Mouse (Mus musculus) midbrain, embryonic 15.5 days (tissue): ENCODE data around the gene Slc6a13. TPM values are rescaled to one million over a fixed set of nuclear protein-coding genes. Genes with fewer than 3 reads are reported as not detected.

Source experiments
- ATAC-seq: fragments of 200-750 bp; cut with Nextera tagmentation; replicated peaks from 2 replicates; pipeline ENCODE4 v1.8.0; 2017; ENCODE audit warnings: moderate TSS enrichment
- H3K27ac ChIP-seq: fragments of 300-500 bp; sonication (generic); 2 replicates; pipeline ENCODE4 v1.5.1; 2015; ENCODE audit warnings: mild to moderate bottlenecking, inconsistent platforms
- H3K27me3 ChIP-seq: fragments of 300-500 bp; sonication (generic); replicated peaks from 2 replicates; pipeline ENCODE4 v1.6.1; 2015; ENCODE audit warnings: inconsistent platforms
- H3K36me3 ChIP-seq: fragments of 300-500 bp; sonication (generic); replicated peaks from 2 replicates; pipeline ENCODE4 v1.6.1; 2015; ENCODE audit warnings: inconsistent platforms
- H3K4me1 ChIP-seq: fragments of 300-500 bp; sonication (generic); 2 replicates; pipeline ENCODE4 v1.6.1; 2015; ENCODE audit warnings: inconsistent platforms
- H3K4me2 ChIP-seq: fragments of 300-500 bp; sonication (generic); 2 replicates; pipeline ENCODE4 v1.6.1; 2015; ENCODE audit warnings: inconsistent platforms, mild to moderate bottlenecking, moderate library complexity
- H3K4me3 ChIP-seq: fragments of 300-500 bp; sonication (generic); 2 replicates; pipeline ENCODE4 v1.5.1; 2015; ENCODE audit warnings: mild to moderate bottlenecking, inconsistent platforms
- H3K9ac ChIP-seq: fragments of 300-500 bp; sonication (generic); 2 replicates; pipeline ENCODE4 v1.6.1; 2015; ENCODE audit warnings: mild to moderate bottlenecking, inconsistent platforms
- H3K9me3 ChIP-seq: fragments of 300-500 bp; sonication (generic); 2 replicates; pipeline ENCODE4 v1.6.1; 2016; ENCODE audit warnings: inconsistent platforms
- WGBS: fragments of 180-500 bp; shearing (Covaris S2); methylation state at CpG from one replicate; pipeline ENCODE4 v1.1.7; 2015; ENCODE audit warnings: mixed read lengths; 5-methylcytosine and 5-hydroxymethylcytosine counted together
- polyA plus RNA-seq: library from polyadenylated mRNA; unstranded; fragments of >200 nt; fragmentation: Nextera tagmentation; extraction: Ambion mirVana; gene quantifications from 2 replicates; pipeline ENCODE4 v1.2.1, GENCODE M21; 2015

The Slc6a13 gene
- 50.2 and 63.7 TPM in 2 replicates for polyA plus RNA-seq

DNA sequence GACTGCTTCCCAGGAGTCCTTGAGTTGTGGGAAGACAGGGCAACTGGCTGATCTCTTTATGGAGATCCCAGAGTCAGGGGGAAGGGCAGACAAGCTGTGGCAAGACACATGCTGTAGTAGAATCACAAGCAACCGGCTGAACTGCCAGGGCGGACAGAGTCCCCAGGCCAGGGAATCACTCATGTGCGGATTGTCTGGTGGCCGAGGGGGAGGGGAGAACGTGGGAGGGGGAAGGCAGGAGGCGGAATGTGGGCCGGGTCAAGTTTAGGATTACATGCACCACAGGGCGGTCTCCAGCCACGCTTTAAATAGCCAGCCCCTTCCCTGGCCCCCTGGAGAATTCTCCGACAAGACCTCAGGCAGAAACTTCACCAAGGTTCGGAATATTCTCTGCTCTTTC lies at the start of gene Slc6a13:
TSS of gene Slc6a13 (plus strand) at position 274 of the 400 bp plus-strand sequence.
- no peak within 1 kb of the TSS for H3K4me2 ChIP-seq
- ATAC-seq = no peak
- H3K27ac ChIP-seq = no peak within 1 kb of the TSS
- WGBS = 3% methylated on average over 11 of the region's 11 CpGs
- no peaks in the 10 kb centered on the region for H3K9me3 ChIP-seq
- H3K4me1 ChIP-seq = no peaks in the 10 kb centered on the region
- H3K4me3 ChIP-seq = no peak within 1 kb of the TSS
- H3K9ac ChIP-seq = no peak within 1 kb of the TSS
- no peaks in the 10 kb centered on the region for H3K36me3 ChIP-seq
- no peaks in the 10 kb centered on the region for H3K27me3 ChIP-seq

DNA sequence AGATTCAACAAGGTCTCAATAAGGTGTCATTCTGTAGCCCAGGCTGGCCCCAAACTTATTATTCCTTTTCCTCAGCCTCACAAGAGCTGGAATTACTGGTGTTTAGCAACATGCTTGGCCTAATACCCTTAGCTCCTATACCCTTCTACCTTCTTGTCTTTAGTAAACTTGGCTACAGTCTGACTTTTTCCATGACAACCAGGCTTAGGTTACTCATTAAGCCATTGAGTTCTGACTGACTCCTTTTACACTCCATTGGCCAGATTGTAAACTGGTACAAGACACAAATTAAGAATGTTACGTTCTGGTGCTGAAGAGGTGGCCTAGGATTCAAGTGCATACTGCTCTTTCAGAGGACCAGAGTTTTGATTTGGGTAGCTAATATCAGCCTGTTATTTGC lies 49.6 kb upstream of the Slc6a13 start:
- H3K4me2 ChIP-seq = no peak overlapping the region
- no peaks in the 10 kb centered on the region for H3K36me3 ChIP-seq
- 0 out of 2 replicates have a peak, but pooled peaks cover 5% of the 10 kb centered on the region for H3K4me1 ChIP-seq
- ATAC-seq = no peak
- H3K27me3 ChIP-seq = no peaks in the 10 kb centered on the region
- H3K9ac ChIP-seq = no peak overlapping the region
- no peak overlapping the region for H3K4me3 ChIP-seq
- 66% methylated on average over 1 of the region's 1 CpGs for WGBS
- no peaks in the 10 kb centered on the region for H3K9me3 ChIP-seq
- H3K27ac ChIP-seq = no peak overlapping the region

DNA sequence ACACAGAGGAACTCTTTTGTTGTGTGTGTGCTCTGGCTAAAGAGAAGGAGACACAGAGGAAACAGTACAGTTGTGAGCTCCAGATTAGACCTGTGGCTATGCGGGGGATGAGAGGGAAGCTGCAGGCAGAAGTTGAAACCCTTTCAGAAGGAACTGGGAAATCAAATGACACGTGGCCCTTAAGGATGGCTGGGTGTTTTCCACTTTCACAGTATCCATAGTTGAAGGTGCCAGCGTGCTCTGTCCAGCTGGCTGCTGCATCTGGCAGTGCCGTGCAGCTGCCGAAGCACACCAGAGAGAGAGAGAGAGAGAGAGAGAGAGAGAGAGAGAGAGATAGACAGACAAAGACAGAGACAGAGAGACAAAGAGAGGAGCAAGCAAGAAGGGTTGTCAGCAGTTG lies 48.8 kb upstream of the Slc6a13 start:
- no peak overlapping the region for H3K4me3 ChIP-seq
- WGBS = 73% methylated on average over 5 of the region's 5 CpGs
- H3K9me3 ChIP-seq = no peaks in the 10 kb centered on the region
- no peak overlapping the region for H3K9ac ChIP-seq
- H3K27me3 ChIP-seq = no peaks in the 10 kb centered on the region
- no peak overlapping the region for H3K4me2 ChIP-seq
- no peaks in the 10 kb centered on the region for H3K4me1 ChIP-seq
- ATAC-seq = no peak
- no peaks in the 10 kb centered on the region for H3K36me3 ChIP-seq
- no peak overlapping the region for H3K27ac ChIP-seq

DNA sequence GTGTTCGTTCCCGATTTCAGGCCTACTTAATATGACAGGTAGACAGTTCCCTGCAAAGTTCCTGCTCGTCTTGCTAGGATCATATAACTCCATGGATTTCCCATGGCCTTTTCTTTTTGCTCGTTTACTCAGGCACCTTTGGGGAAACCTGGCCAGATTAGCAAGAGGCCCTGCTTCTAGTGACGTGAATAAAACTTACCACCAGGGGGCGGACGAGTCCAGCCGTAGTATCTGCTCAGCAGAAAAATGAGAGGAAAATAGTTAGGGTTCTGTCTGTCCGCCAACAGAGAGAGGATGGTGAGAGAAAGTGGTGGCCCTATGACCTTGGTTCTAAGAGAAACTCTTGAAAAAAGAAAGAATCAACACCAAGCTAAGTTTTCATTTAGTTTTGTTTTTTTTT lies 39.5 kb upstream of the Slc6a13 start:
- 35% methylated on average over 9 of the region's 9 CpGs for WGBS
- Histone ChIP-seq H3K36me3 (no peaks in the 10 kb centered on the region), H3K4me3 (no peak overlapping the region), H3K4me2 (no peak overlapping the region), H3K27me3 (no peaks in the 10 kb centered on the region), H3K9ac (no peak overlapping the region), H3K9me3 (no peaks in the 10 kb centered on the region), H3K27ac (no peak overlapping the region), H3K4me1 (no peaks in the 10 kb centered on the region)
- ATAC-seq = no peak

DNA sequence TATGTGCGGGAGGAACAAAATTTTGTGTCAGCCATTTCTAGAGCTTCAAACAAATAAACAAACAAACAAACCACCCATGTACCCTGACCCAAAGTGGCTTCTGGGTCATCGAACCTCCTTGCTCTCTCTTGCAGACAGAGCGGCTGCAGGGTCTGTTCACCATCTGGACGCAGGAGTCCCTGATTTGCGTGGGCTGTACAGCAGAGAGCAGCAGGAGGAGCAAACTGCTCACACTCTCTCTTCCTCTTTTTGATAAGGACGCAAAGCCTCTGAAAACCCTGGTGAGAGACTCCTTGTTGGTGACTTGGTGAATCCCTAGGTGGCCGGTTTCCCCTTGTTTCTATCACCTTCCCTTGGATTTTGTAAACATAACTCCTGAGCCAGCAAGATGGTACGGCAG lies 38.8 kb upstream of the Slc6a13 start:
- WGBS = 85% methylated on average over 8 of the region's 8 CpGs
- Histone ChIP-seq H3K36me3 (no peaks in the 10 kb centered on the region), H3K4me1 (no peaks in the 10 kb centered on the region), H3K9me3 (no peaks in the 10 kb centered on the region), H3K27me3 (no peaks in the 10 kb centered on the region), H3K4me2 (no peak overlapping the region), H3K4me3 (no peak overlapping the region), H3K9ac (no peak overlapping the region), H3K27ac (no peak overlapping the region)
- ATAC-seq = no peak

DNA sequence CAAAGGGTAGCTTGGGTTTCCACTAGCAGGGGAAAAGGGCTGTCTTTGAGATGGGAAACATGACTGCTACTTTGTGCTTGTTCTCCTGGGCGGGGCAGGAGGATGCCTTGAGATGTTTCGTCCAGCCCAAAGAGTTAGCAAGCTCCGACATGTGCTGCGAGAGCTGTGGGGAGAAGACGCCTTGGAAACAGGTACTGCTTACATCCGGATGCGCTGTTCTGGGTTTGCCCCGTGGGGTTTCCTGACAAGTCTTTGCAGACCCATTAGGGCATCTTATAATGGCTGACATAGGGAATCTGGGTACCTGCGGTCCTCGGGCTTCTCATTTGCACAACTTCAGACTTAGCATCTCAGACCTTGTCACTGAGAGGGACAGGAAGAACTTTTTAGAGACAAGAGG lies 38.0 kb upstream of the Slc6a13 start:
- ATAC-seq = no peak
- H3K27me3 ChIP-seq = no peaks in the 10 kb centered on the region
- WGBS = 92% methylated on average over 10 of the region's 10 CpGs
- H3K9ac ChIP-seq = no peak overlapping the region
- no peaks in the 10 kb centered on the region for H3K9me3 ChIP-seq
- H3K4me3 ChIP-seq = no peak overlapping the region
- H3K4me2 ChIP-seq = no peak overlapping the region
- no peaks in the 10 kb centered on the region for H3K4me1 ChIP-seq
- no peak overlapping the region for H3K27ac ChIP-seq
- H3K36me3 ChIP-seq = no peaks in the 10 kb centered on the region

DNA sequence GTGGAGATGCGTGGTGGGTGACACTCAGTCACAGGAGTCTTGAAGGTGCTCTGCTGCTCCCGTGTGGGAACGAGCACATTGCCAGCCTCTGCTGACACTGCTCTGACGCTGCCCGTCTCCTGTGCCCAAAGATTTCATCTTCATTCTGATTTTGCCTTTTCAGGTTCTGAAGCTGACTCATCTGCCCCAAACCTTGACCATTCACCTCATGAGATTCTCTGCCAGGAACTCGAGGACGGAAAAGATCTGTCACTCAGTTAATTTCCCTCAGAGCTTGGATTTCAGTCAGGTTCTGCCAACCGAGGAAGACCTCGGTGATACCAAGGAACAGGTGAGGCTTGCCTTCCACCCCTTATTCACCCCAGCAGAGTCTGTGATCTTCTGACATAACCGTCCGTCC lies 37.5 kb upstream of the Slc6a13 start:
- H3K4me3 ChIP-seq = no peak overlapping the region
- ATAC-seq = no peak
- no peaks in the 10 kb centered on the region for H3K4me1 ChIP-seq
- H3K9ac ChIP-seq = no peak overlapping the region
- H3K36me3 ChIP-seq = no peaks in the 10 kb centered on the region
- H3K27ac ChIP-seq = no peak overlapping the region
- no peak overlapping the region for H3K4me2 ChIP-seq
- 94% methylated on average over 11 of the region's 11 CpGs for WGBS
- no peaks in the 10 kb centered on the region for H3K27me3 ChIP-seq
- no peaks in the 10 kb centered on the region for H3K9me3 ChIP-seq

DNA sequence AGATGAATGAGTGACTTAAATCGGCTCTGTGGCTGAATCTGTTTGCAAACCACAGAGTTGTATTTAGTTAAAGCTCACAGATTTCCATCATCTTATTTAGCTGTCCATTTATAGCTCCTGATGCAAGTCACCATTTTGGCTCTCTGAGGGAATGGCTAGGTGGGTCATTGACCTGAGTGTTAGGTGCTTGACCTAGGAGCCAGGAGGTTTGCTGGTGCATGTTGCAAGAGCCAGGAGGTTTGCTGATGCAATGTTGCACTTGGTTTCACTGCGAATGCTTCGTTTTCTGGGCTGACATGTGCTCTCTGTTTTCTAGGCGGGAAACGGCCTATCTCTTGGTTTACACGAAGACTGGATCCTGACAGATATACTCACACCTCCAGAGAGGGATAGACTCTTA lies 29.9 kb upstream of the Slc6a13 start:
- Histone ChIP-seq H3K4me2 (no peak overlapping the region), H3K27me3 (no peaks in the 10 kb centered on the region; the same call in 1 of the 2 replicates), H3K27ac (no peak overlapping the region), H3K4me1 (peaks cover 3% of the 10 kb centered on the region; the same call in 1 of the 2 replicates), H3K36me3 (no peaks in the 10 kb centered on the region), H3K9me3 (no peaks in the 10 kb centered on the region), H3K4me3 (no peak overlapping the region), H3K9ac (no peak overlapping the region)
- no peak for ATAC-seq
- 81% methylated on average over 6 of the region's 6 CpGs for WGBS

DNA sequence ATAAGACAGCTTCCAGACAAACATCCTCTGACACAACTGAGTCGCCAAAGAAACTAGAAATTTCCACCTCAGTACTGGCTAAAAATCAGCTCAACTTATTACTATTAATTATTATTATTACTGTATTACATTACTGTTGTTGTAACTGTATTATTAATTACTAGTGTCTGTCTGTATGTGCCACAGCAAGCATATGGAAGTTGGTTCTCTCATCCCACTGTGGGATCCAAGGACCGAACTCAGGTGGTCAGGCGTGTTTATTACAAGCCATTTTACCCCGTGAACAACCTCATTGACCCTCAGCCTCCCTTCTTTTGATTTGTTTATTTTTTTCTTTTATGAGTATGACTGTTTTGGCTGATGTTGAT lies 28.3 kb upstream of the Slc6a13 start:
- peak; percentile 41 for ATAC-seq
- WGBS = 13% methylated on average over 4 of the region's 4 CpGs
- H3K9me3 ChIP-seq = no peaks in the 10 kb centered on the region
- peak overlapping the region; percentile 50; the same call in 1 of the 2 replicates for H3K4me2 ChIP-seq
- peaks cover 2% of the 10 kb centered on the region; the same call in 1 of the 2 replicates for H3K27me3 ChIP-seq
- H3K4me3 ChIP-seq = no peak overlapping the region
- H3K4me1 ChIP-seq = peaks cover 3% of the 10 kb centered on the region; the same call in 1 of the 2 replicates
- no peak overlapping the region for H3K27ac ChIP-seq
- no peak overlapping the region for H3K9ac ChIP-seq
- no peaks in the 10 kb centered on the region for H3K36me3 ChIP-seq

DNA sequence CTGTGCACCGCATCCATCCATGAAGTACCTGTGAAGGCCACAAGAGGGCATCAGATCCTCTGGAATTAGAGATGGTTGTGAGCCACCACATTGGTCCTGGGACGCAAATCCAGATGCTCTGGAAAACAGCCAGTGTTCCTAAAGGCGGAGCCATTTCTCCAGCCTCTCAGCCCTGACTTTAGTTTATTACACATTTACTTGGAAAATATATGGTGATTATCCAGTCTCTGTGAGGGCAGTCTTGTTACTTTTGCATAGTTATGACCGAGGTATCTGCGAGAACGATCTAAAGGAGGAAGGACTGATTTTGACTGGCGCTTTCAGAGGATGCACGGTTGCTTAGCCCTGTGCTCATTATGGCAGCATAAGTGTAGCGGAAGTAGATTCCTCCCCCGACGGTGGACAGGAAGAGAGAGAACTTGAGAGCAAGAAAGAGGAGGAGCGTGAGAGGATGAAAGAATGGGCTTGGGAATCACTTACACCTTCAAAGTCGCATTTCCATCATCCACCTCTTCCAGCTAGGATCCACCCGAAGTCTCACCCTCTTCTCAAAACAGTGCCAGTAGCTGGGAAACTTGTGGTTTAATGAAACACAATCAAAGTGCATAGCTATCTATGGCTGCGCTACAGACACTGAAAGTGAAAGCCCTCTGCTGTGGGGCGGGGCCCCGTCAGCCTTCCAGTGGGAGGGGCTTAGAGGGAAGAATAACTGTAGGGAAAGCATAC lies 27.8 kb upstream of the Slc6a13 start:
- peak overlapping the region; percentile 50 for H3K4me2 ChIP-seq
- peaks cover 2% of the 10 kb centered on the region; the same call in 1 of the 2 replicates for H3K27me3 ChIP-seq
- WGBS = 19% methylated on average over 17 of the region's 17 CpGs
- peak overlapping the region; percentile 75 for H3K27ac ChIP-seq
- no peaks in the 10 kb centered on the region for H3K9me3 ChIP-seq
- H3K4me1 ChIP-seq = peaks cover 3% of the 10 kb centered on the region; the same call in 1 of the 2 replicates
- H3K9ac ChIP-seq = peak overlapping the region; percentile 40
- peak overlapping the region; percentile 39 for H3K4me3 ChIP-seq
- peak; percentile 95 for ATAC-seq
- no peaks in the 10 kb centered on the region for H3K36me3 ChIP-seq

DNA sequence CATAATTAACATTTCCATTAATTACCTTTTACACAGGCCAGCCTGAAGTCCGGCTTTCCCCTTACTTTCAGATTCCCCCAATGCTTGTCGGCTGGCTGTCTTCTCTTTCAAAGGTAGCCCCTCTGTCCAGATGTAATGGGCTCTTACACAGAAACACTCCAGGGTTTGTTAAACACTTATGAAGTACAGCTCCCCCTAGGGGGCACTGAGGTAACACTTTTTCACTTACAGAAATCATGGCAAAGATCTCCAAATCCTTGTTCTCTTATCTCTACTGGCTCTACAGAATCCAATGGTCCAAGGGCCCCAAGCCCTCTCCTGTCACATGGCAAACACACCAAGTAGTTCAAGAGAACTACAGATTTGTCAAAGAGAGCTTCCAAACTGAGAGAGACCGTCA lies 25.7 kb upstream of the Slc6a13 start:
- ATAC-seq = no peak
- Histone ChIP-seq H3K9ac (no peak overlapping the region), H3K4me1 (peaks cover 3% of the 10 kb centered on the region; the same call in 1 of the 2 replicates), H3K36me3 (no peaks in the 10 kb centered on the region), H3K27ac (no peak overlapping the region), H3K27me3 (peaks cover 2% of the 10 kb centered on the region; the same call in 1 of the 2 replicates), H3K4me2 (no peak overlapping the region), H3K9me3 (no peaks in the 10 kb centered on the region), H3K4me3 (no peak overlapping the region)
- 83% methylated on average over 3 of the region's 3 CpGs for WGBS

DNA sequence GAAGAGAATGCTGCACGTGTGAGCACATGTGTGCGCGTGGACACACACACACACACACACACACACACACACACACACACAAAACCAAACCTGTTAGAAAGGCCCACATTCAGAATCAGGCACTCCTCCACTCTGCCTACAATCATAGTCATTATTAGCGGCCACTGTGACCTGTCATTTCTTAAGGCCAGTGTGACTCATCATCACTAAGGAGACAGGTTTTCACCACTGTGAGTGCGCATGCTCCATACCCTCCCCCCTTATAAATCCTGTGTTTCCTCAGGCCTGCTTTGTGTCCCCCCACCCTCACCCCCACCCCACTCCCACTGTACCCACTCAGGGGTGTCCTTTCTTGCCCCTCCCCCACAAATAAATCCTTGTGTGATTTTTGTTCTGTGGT lies 15.9 kb upstream of the Slc6a13 start:
- Histone ChIP-seq H3K4me2 (no peak overlapping the region), H3K36me3 (no peaks in the 10 kb centered on the region), H3K9ac (no peak overlapping the region), H3K27ac (no peak overlapping the region), H3K4me3 (no peak overlapping the region), H3K9me3 (no peaks in the 10 kb centered on the region), H3K27me3 (no peaks in the 10 kb centered on the region), H3K4me1 (no peaks in the 10 kb centered on the region)
- no peak for ATAC-seq
- WGBS = 92% methylated on average over 5 of the region's 5 CpGs

DNA sequence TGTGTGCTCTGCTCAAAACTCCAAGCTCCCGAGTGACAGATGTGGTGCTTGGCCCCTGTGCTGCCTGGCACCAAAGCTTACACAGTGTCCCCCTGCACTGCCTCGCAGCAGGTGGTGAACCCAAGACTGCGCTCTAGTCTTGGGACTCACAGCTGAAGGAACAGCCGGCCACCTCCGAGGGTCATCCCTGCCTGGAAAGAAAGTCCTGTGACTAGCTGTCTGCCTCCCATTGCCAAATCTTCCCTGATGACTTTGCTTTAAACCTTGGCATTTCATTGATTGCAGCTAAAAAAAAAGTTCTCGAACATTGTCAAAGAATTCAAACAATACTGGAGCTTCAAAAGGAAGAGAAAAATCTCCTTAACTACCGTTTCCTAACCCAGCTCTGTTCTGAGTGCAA lies 710 bp upstream of the Slc6a13 start:
- WGBS = 35% methylated on average over 7 of the region's 7 CpGs
- ATAC-seq = no peak
- Histone ChIP-seq H3K9ac (no peak overlapping the region), H3K36me3 (no peaks in the 10 kb centered on the region), H3K4me3 (no peak overlapping the region), H3K4me1 (no peaks in the 10 kb centered on the region), H3K27me3 (no peaks in the 10 kb centered on the region), H3K4me2 (no peak overlapping the region), H3K9me3 (no peaks in the 10 kb centered on the region), H3K27ac (no peak overlapping the region)
